Mouse (Mus musculus) hindbrain, embryonic 14.5 days (tissue): Measurements from ENCODE around the gene Muc5ac. TPM values are rescaled to one million over a fixed set of nuclear protein-coding genes. Genes with fewer than 3 reads are reported as not detected.

Experiments used
- ATAC-seq: fragments of 200-750 bp; cut with Nextera tagmentation; 2 replicates; pipeline ENCODE4 v1.8.0; 2017; ENCODE audit warnings: moderate number of reproducible peaks, mild to moderate bottlenecking, moderate TSS enrichment, moderate library complexity; ENCODE audit not compliant: low FRiP score
- DNase-seq: peaks from one replicate; pipeline ENCODE4 v3.0.0-alpha.2; 2015; ENCODE audit warnings: low spot score
- H3K27ac ChIP-seq: fragments of 300-500 bp; sonication (generic); 2 replicates; pipeline ENCODE4 v1.5.1; 2014; ENCODE audit warnings: mild to moderate bottlenecking, moderate library complexity
- H3K27me3 ChIP-seq: fragments of 300-500 bp; sonication (generic); 2 replicates; pipeline ENCODE4 v1.6.1; 2014; ENCODE audit warnings: mild to moderate bottlenecking, low read length, mixed read lengths; ENCODE audit not compliant: control insufficient read depth, insufficient read depth
- H3K36me3 ChIP-seq: fragments of 300-500 bp; sonication (generic); replicated peaks from 2 replicates; pipeline ENCODE4 v1.6.1; 2014; ENCODE audit not compliant: control insufficient read depth, insufficient read depth
- H3K4me1 ChIP-seq: fragments of 300-500 bp; sonication (generic); replicated peaks from 2 replicates; pipeline ENCODE4 v1.6.1; 2014; ENCODE audit warnings: antibody characterized with exemption, low read length, mixed read lengths; ENCODE audit not compliant: control insufficient read depth, insufficient read depth
- H3K4me2 ChIP-seq: fragments of 300-500 bp; sonication (generic); replicated peaks from 2 replicates; pipeline ENCODE4 v1.6.1; 2014; ENCODE audit warnings: mild to moderate bottlenecking, moderate library complexity
- H3K4me3 ChIP-seq: fragments of 300-500 bp; sonication (generic); replicated peaks from 2 replicates; pipeline ENCODE4 v1.5.1; 2014; ENCODE audit warnings: mild to moderate bottlenecking, low read length
- H3K9ac ChIP-seq: fragments of 300-500 bp; sonication (generic); 2 replicates; pipeline ENCODE4 v1.6.1; 2014
- H3K9me3 ChIP-seq: fragments of 300-500 bp; sonication (generic); 2 replicates; pipeline ENCODE4 v1.6.1; 2016; ENCODE audit warnings: low read length; ENCODE audit not compliant: control insufficient read depth
- WGBS: fragments of 180-500 bp; shearing (Covaris S2); extraction: QIAGEN DNeasy Blood & Tissue Kit; methylation state at CpG from one replicate; pipeline ENCODE4 v1.1.7; 2014; 5-methylcytosine and 5-hydroxymethylcytosine counted together
- polyA plus RNA-seq: library from polyadenylated mRNA; unstranded; fragments of >200 nt; fragmentation: Nextera tagmentation; extraction: Ambion mirVana; gene quantifications from 2 replicates; pipeline ENCODE4 v1.2.1, GENCODE M21; 2014

Gene Muc5ac
- polyA plus RNA-seq, result not detected in 2 replicates

- Histone ChIP-seq H3K27ac (no peak within 1 kb of the TSS), H3K9me3 (no peaks in the 10 kb centered on the region), H3K9ac (no peak within 1 kb of the TSS), H3K4me2 (no peak within 1 kb of the TSS), H3K27me3 (no peaks in the 10 kb centered on the region), H3K4me1 (no peaks in the 10 kb centered on the region), H3K4me3 (no peak within 1 kb of the TSS), H3K36me3 (no peaks in the 10 kb centered on the region)
- no peak for ATAC-seq
- no peak for DNase-seq
- WGBS, result 94% methylated on average over 6 of the region's 6 CpGs
Observed at GRCm38 (mm10) chr7:141788677-141789452, at the start of gene Muc5ac. TSS of gene Muc5ac (plus strand) at chr7:141788972.

GRCm38 (mm10) chr7:141747451-141748100, 41.2 kb upstream of the Muc5ac start:
- Histone ChIP-seq H3K4me1 (no peaks in the 10 kb centered on the region), H3K4me3 (no peak overlapping the region), H3K27me3 (no peaks in the 10 kb centered on the region), H3K9ac (no peak overlapping the region), H3K27ac (no peak overlapping the region), H3K9me3 (no peaks in the 10 kb centered on the region), H3K36me3 (no peaks in the 10 kb centered on the region), H3K4me2 (no peak overlapping the region)
- ATAC-seq (no peak), DNase-seq (no peak)
- 86% methylated on average over 7 of the region's 7 CpGs for WGBS

DNA sequence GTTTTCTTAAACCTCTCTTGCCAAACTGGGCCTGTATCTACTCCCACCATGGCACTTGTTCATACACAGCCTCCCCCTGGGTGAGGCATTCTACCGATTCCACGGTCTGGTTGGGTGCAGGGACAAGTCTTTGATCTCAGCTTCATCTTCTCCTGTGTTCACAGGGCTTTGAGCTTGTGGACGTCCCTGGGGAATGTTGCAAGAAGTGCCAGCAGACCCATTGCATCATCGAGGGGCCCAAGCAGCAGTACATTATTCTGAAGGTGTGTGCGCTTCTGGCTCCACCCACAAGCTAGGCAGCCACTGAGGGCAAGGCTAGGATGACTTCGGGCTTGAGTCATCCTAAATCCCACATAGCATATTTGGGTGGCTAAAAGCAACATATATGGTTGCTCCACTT, 36.3 kb upstream of the Muc5ac start:
- WGBS, result 79% methylated on average over 6 of the region's 6 CpGs
- Histone ChIP-seq H3K4me3 (no peak overlapping the region), H3K27ac (no peak overlapping the region), H3K4me1 (no peaks in the 10 kb centered on the region), H3K4me2 (no peak overlapping the region), H3K36me3 (no peaks in the 10 kb centered on the region), H3K27me3 (no peaks in the 10 kb centered on the region), H3K9ac (no peak overlapping the region), H3K9me3 (no peaks in the 10 kb centered on the region)
- no peak for DNase-seq
- ATAC-seq, result no peak

DNA sequence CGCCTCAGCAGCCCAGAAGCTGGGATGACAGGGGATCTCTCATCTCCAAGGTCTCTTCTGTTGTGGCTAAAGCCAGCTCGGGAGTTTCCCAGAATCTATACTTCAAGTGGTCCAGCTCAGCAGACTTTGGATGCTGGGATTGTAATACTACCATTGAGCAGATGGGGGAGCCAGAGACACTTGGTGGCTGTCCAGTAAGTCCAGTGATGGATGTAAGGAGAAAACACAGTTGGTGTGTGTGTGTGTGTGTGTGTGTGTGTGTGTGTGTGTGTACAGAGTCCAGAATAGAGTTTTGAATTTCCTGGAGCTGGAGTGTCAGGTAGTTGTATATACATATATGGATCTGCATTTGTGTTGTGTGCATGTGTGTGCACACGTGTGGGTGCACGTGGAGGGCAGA, 32.9 kb upstream of the Muc5ac start:
- Histone ChIP-seq H3K9ac (no peak overlapping the region), H3K9me3 (no peaks in the 10 kb centered on the region), H3K27me3 (no peaks in the 10 kb centered on the region), H3K36me3 (no peaks in the 10 kb centered on the region), H3K27ac (no peak overlapping the region), H3K4me2 (no peak overlapping the region), H3K4me1 (no peaks in the 10 kb centered on the region), H3K4me3 (no peak overlapping the region)
- DNase-seq, result peak; percentile 87
- ATAC-seq, result no peak
- WGBS, result 53% methylated on average over 4 of the region's 4 CpGs

DNA sequence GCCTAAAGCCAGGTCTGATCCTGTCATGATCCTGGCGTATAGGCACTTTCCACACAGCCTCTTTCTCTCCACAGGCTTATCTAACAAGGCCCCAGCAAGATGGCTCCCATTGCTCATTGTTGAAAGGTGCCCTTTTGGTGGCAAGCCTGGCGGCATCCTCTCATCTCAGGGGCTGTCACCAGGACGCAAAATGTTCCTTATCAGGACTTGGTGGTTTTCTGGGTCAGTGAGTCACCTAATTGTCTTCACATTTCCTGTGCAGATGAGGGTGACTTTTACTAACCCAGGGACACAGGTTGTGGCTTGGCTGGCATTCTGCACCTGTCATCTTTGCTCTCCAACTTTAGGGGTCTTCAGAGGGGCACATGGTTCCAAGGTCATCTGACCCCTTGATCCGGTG, 30.5 kb upstream of the Muc5ac start:
- 83% methylated on average over 4 of the region's 4 CpGs for WGBS
- Histone ChIP-seq H3K27me3 (no peaks in the 10 kb centered on the region), H3K4me3 (no peak overlapping the region), H3K27ac (no peak overlapping the region), H3K4me1 (no peaks in the 10 kb centered on the region), H3K9me3 (no peaks in the 10 kb centered on the region), H3K36me3 (no peaks in the 10 kb centered on the region), H3K4me2 (no peak overlapping the region), H3K9ac (no peak overlapping the region)
- DNase-seq (no peak), ATAC-seq (no peak)

DNA sequence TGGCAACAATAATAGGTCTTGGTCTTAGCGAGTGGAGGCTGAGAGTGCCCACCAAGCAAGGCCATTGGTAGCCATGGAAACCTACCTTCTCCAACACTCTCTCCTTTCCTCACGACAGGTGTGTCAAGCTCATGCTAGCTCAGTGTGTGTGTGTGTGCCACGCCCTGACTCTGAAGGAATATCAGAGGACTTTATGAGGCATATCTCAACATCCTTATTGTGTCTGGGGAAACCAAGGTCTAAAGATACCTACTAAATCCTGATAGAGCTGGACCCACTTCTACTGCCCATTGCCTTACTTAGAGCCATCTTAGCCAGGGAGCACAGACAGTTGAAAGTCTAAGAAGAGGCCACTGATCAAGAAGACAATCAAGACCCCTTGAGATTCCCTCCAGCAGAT, 18.3 kb upstream of the Muc5ac start:
- no peaks in the 10 kb centered on the region for H3K36me3 ChIP-seq
- H3K27me3 ChIP-seq, result no peaks in the 10 kb centered on the region
- H3K9me3 ChIP-seq, result no peaks in the 10 kb centered on the region
- H3K4me1 ChIP-seq, result no peaks in the 10 kb centered on the region
- H3K27ac ChIP-seq, result no peak overlapping the region
- no peak overlapping the region for H3K4me2 ChIP-seq
- no peak overlapping the region for H3K9ac ChIP-seq
- DNase-seq (no peak), ATAC-seq (no peak)
- no peak overlapping the region for H3K4me3 ChIP-seq
- 95% methylated on average over 3 of the region's 3 CpGs for WGBS

- 87% methylated on average over 8 of the region's 8 CpGs for WGBS
- H3K4me1 ChIP-seq, result no peaks in the 10 kb centered on the region
- H3K27ac ChIP-seq, result no peak overlapping the region
- DNase-seq (no peak), ATAC-seq (no peak)
- no peaks in the 10 kb centered on the region for H3K9me3 ChIP-seq
- H3K9ac ChIP-seq, result no peak overlapping the region
- H3K27me3 ChIP-seq, result no peaks in the 10 kb centered on the region
- no peak overlapping the region for H3K4me2 ChIP-seq
- no peak overlapping the region for H3K4me3 ChIP-seq
- H3K36me3 ChIP-seq, result no peaks in the 10 kb centered on the region
Observed at GRCm38 (mm10) chr7:141770988-141771387, 17.8 kb upstream of the Muc5ac start.

DNA sequence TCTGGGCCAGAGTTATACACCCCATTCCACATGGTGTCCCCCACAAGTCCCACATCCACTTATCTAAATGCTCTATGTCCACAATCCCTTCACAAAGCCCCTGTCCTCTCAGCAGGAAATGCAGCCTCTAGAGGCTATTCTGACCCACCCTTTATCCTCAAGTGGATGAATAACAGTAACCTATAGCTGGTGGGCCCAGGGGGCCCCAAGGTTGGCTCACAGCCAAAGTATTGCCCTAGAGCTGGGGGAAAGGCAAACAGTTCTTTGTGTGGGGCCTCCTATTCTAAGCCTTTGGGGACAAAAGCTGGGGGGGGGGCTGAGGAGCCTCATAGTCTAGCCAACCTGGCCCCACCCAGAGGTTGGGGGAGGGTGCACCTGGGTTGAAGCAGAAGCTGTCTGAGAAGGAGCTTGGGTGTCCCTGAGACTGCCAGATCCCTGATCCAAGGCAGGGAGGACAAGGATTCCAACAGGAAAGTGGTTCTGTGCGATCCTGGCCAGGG, 16.7 kb upstream of the Muc5ac start:
- ATAC-seq (no peak), DNase-seq (no peak)
- H3K27me3 ChIP-seq, result no peaks in the 10 kb centered on the region
- H3K4me1 ChIP-seq, result no peaks in the 10 kb centered on the region
- no peak overlapping the region for H3K4me3 ChIP-seq
- no peaks in the 10 kb centered on the region for H3K9me3 ChIP-seq
- H3K36me3 ChIP-seq, result no peaks in the 10 kb centered on the region
- no peak overlapping the region for H3K27ac ChIP-seq
- WGBS, result 88% methylated on average over 1 of the region's 1 CpGs
- H3K9ac ChIP-seq, result no peak overlapping the region
- no peak overlapping the region for H3K4me2 ChIP-seq

- no peaks in the 10 kb centered on the region for H3K27me3 ChIP-seq
- no peak overlapping the region for H3K4me2 ChIP-seq
- no peak overlapping the region for H3K4me3 ChIP-seq
- no peak for ATAC-seq
- H3K4me1 ChIP-seq, result no peaks in the 10 kb centered on the region
- H3K9me3 ChIP-seq, result no peaks in the 10 kb centered on the region
- H3K9ac ChIP-seq, result no peak overlapping the region
- H3K36me3 ChIP-seq, result no peaks in the 10 kb centered on the region
- DNase-seq, result no peak
- no peak overlapping the region for H3K27ac ChIP-seq
- WGBS, result 97% methylated on average over 2 of the region's 2 CpGs
Observed at GRCm38 (mm10) chr7:141774855-141775254, 13.9 kb upstream of the Muc5ac start.
